Mouse (Mus musculus): ENCODE data around the gene Dscaml1.

DNA sequence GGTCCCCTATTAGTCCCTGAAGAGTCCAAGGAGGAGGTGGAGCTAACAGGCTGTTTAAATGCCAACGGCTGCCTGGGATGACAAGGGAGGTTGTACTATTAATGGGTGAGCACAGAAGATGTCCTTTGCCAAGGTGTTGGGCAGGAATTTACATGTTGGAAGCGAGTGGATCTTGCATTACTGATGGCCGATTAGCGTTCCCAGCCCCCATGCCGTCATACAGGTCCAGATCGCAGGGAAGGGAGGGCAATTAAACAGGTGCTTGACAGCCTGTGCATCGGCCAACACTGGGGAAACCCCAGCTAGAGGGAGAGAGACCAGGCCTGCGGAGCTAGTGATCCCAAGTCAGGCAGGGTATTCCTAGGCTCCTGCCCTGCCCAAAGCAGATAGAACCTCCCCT lies 98.1 kb downstream of the Dscaml1 start:
- TF ChIP-seq POLR2A (IDR thresholded peaks at IDR 0.05; ENCODE audit: control insufficient read depth, low read depth, low read length), result no peak
- no peak for TF ChIP-seq CTCF (IDR thresholded peaks at IDR 0.05; ENCODE audit: control insufficient read depth, insufficient read depth, insufficient replicate concordance, low read depth, low read length)
